Mouse (Mus musculus) mesoderm, embryonic 11.5 days (tissue): ENCODE results near the gene Utp14b.

ENCODE experiments used
- DNase-seq: peaks from one replicate; pipeline ENCODE4 v3.0.0-alpha.2; 2012; ENCODE audit warnings: low read depth, low spot score

Gene Utp14b

GRCm38 (mm10) chr1:78657671-78658440, at the start of gene Utp14b, which contains the start of gene Acsl3:
Utp14b (plus strand) TSS chr1:78658038.
Acsl3 (plus strand) TSS chr1:78657825.
- DNase-seq: peak; percentile 97

GRCm38 (mm10) chr1:78609134-78609907, 48.5 kb upstream of the Utp14b start:
- DNase-seq: no peak

- no peak for DNase-seq
Measured at GRCm38 (mm10) chr1:78611039-78611438, 46.8 kb upstream of the Utp14b start.

- no peak for DNase-seq
Measured at GRCm38 (mm10) chr1:78612959-78613358, 44.9 kb upstream of the Utp14b start.

GRCm38 (mm10) chr1:78624352-78624751, 33.5 kb upstream of the Utp14b start:
- no peak for DNase-seq

GRCm38 (mm10) chr1:78634486-78634885, 23.4 kb upstream of the Utp14b start:
- DNase-seq: no peak

- no peak for DNase-seq
Measured at GRCm38 (mm10) chr1:78640871-78641270, 17.0 kb upstream of the Utp14b start.

- no peak for DNase-seq
Measured at GRCm38 (mm10) chr1:78641791-78642190, 16.0 kb upstream of the Utp14b start.

- no peak for DNase-seq
Measured at GRCm38 (mm10) chr1:78642197-78642596, 15.6 kb upstream of the Utp14b start.

GRCm38 (mm10) chr1:78647317-78647885, 10.4 kb upstream of the Utp14b start:
- no peak for DNase-seq

GRCm38 (mm10) chr1:78649269-78650061, 8.4 kb upstream of the Utp14b start:
- DNase-seq: peak; percentile 70

- DNase-seq: no peak
Measured at GRCm38 (mm10) chr1:78656472-78656871, 1.4 kb upstream of the Utp14b start.

- DNase-seq: no peak
Measured at GRCm38 (mm10) chr1:78657021-78657629, 713 bp upstream of the Utp14b start.

GRCm38 (mm10) chr1:78658441-78659269, 817 bp downstream of the Utp14b start:
- DNase-seq: peak; percentile 28

GRCm38 (mm10) chr1:78659270-78659823, 1.5 kb downstream of the Utp14b start:
- no peak for DNase-seq

- DNase-seq: no peak
Measured at GRCm38 (mm10) chr1:78664326-78664725, 6.5 kb downstream of the Utp14b start.

- no peak for DNase-seq
Measured at GRCm38 (mm10) chr1:78665954-78666499, 8.2 kb downstream of the Utp14b start.

GRCm38 (mm10) chr1:78666585-78666984, 8.7 kb downstream of the Utp14b start:
- DNase-seq: no peak

GRCm38 (mm10) chr1:78682291-78682690, 24.5 kb downstream of the Utp14b start:
- DNase-seq: no peak

GRCm38 (mm10) chr1:78684128-78684527, 26.3 kb downstream of the Utp14b start:
- DNase-seq: no peak
